Mouse (Mus musculus) liver, embryonic 13.5 days (tissue): ENCODE results near the gene Esrra. TPM values are rescaled to one million over a fixed set of nuclear protein-coding genes. Genes with fewer than 3 reads are reported as not detected.
"Not testable (repeated sequence)": the region's sequence is repeated elsewhere in the genome, so short reads cannot be mapped to it uniquely, and the experiment has no call there.

Experiments
- ATAC-seq: fragments of 200-750 bp; cut with Nextera tagmentation; 2 replicates; pipeline ENCODE4 v1.8.0; 2017; ENCODE audit warnings: low read depth, mild to moderate bottlenecking, moderate number of reproducible peaks, moderate library complexity
- DNase-seq: peaks from one replicate; pipeline ENCODE4 v3.0.0; 2022
- H3K27ac ChIP-seq: fragments of 300-500 bp; sonication (generic); 2 replicates; pipeline ENCODE4 v1.5.1; 2015; ENCODE audit warnings: moderate library complexity, mild to moderate bottlenecking, inconsistent platforms
- H3K27me3 ChIP-seq: fragments of 300-500 bp; sonication (generic); 2 replicates; pipeline ENCODE4 v1.6.1; 2015; ENCODE audit warnings: mild to moderate bottlenecking, inconsistent platforms
- H3K36me3 ChIP-seq: fragments of 300-500 bp; sonication (generic); 2 replicates; pipeline ENCODE4 v1.6.1; 2015; ENCODE audit warnings: mild to moderate bottlenecking, inconsistent platforms
- H3K4me1 ChIP-seq: fragments of 300-500 bp; sonication (generic); replicated peaks from 2 replicates; pipeline ENCODE4 v1.6.1; 2015; ENCODE audit warnings: inconsistent platforms
- H3K4me2 ChIP-seq: fragments of 300-500 bp; sonication (generic); 2 replicates; pipeline ENCODE4 v1.6.1; 2015; ENCODE audit warnings: inconsistent platforms, mild to moderate bottlenecking, moderate library complexity
- H3K4me3 ChIP-seq: fragments of 300-500 bp; sonication (generic); replicated peaks from 2 replicates; pipeline ENCODE4 v1.5.1; 2015; ENCODE audit warnings: mild to moderate bottlenecking, inconsistent platforms
- H3K9ac ChIP-seq: fragments of 300-500 bp; sonication (generic); 2 replicates; pipeline ENCODE4 v1.6.1; 2015; ENCODE audit warnings: mild to moderate bottlenecking, inconsistent platforms
- H3K9me3 ChIP-seq: fragments of 300-500 bp; sonication (generic); replicated peaks from 2 replicates; pipeline ENCODE4 v1.6.1; 2016; ENCODE audit warnings: inconsistent platforms
- WGBS: fragments of 180-500 bp; shearing (Covaris S2); methylation state at CpG from one replicate; pipeline ENCODE4 v1.1.7; 2015; ENCODE audit not compliant: insufficient replicate concordance; 5-methylcytosine and 5-hydroxymethylcytosine counted together
- polyA plus RNA-seq: library from polyadenylated mRNA; unstranded; fragments of >200 nt; fragmentation: Nextera tagmentation; extraction: Ambion mirVana; gene quantifications from 2 replicates; pipeline ENCODE4 v1.2.1, GENCODE M21; 2015

Esrra gene
- polyA plus RNA-seq, 1 experiment from 2014 or later: 4.8 TPM

GRCm38 (mm10) chr19:6909021-6909420 is 12.6 kb downstream of the Esrra start:
- H3K27me3 ChIP-seq: no peaks in the 10 kb centered on the region
- no peak for DNase-seq
- WGBS: 8% methylated on average over 11 of the region's 11 CpGs
- H3K36me3 ChIP-seq: peaks cover 53% of the 10 kb centered on the region
- peak overlapping the region; percentile 95 for H3K4me2 ChIP-seq
- H3K27ac ChIP-seq: peak overlapping the region; percentile 94
- 0 out of 2 replicates have a peak, but pooled peaks have one; percentile 0 for ATAC-seq
- H3K9ac ChIP-seq: peak overlapping the region; percentile 84
- H3K4me1 ChIP-seq: peaks cover 57% of the 10 kb centered on the region
- H3K9me3 ChIP-seq: no peaks in the 10 kb centered on the region
- peak overlapping the region; percentile 77 for H3K4me3 ChIP-seq

GRCm38 (mm10) chr19:6907811-6908540 is 13.6 kb downstream of the Esrra start:
- DNase-seq (no peak), ATAC-seq (no peak)
- Histone ChIP-seq H3K36me3 (peaks cover 42% of the 10 kb centered on the region), H3K4me3 (peak overlapping the region; percentile 77), H3K4me1 (peaks cover 52% of the 10 kb centered on the region), H3K27ac (peak overlapping the region; percentile 94), H3K9me3 (no peaks in the 10 kb centered on the region), H3K4me2 (peak overlapping the region; percentile 95), H3K27me3 (no peaks in the 10 kb centered on the region), H3K9ac (peak overlapping the region; percentile 84)
- 67% methylated on average over 7 of the region's 7 CpGs for WGBS

GRCm38 (mm10) chr19:6907094-6907493 is 14.5 kb downstream of the Esrra start:
- no peak overlapping the region for H3K9ac ChIP-seq
- H3K4me1 ChIP-seq: peaks cover 48% of the 10 kb centered on the region
- H3K27ac ChIP-seq: no peak overlapping the region
- no peak for ATAC-seq
- H3K4me2 ChIP-seq: 0 out of 2 replicates have a peak overlapping the region, but pooled peaks have one; percentile 95
- peaks cover 34% of the 10 kb centered on the region for H3K36me3 ChIP-seq
- WGBS: 77% methylated on average over 8 of the region's 8 CpGs
- H3K27me3 ChIP-seq: no peaks in the 10 kb centered on the region
- DNase-seq: no peak
- no peaks in the 10 kb centered on the region for H3K9me3 ChIP-seq
- 0 out of 2 replicates have a peak overlapping the region, but pooled peaks have one; percentile 77 for H3K4me3 ChIP-seq

GRCm38 (mm10) chr19:6906199-6906598 is 15.4 kb downstream of the Esrra start:
- Histone ChIP-seq H3K9ac (no peak overlapping the region), H3K36me3 (peaks cover 25% of the 10 kb centered on the region), H3K27ac (no peak overlapping the region), H3K4me1 (peaks cover 39% of the 10 kb centered on the region), H3K27me3 (no peaks in the 10 kb centered on the region), H3K4me3 (no peak overlapping the region), H3K4me2 (no peak overlapping the region), H3K9me3 (no peaks in the 10 kb centered on the region)
- no peak for DNase-seq
- no peak for ATAC-seq
- 74% methylated on average over 3 of the region's 3 CpGs for WGBS

- 78% methylated on average over 11 of the region's 11 CpGs for WGBS
- no peaks in the 10 kb centered on the region for H3K9me3 ChIP-seq
These were observed 16.0 kb downstream of the Esrra start for GRCm38 (mm10) chr19:6905498-6906159.

GRCm38 (mm10) chr19:6904846-6905245 is 16.8 kb downstream of the Esrra start:
- no peak overlapping the region for H3K4me3 ChIP-seq
- peaks cover 22% of the 10 kb centered on the region for H3K36me3 ChIP-seq
- no peaks in the 10 kb centered on the region for H3K27me3 ChIP-seq
- no peaks in the 10 kb centered on the region for H3K9me3 ChIP-seq
- H3K4me1 ChIP-seq: peaks cover 32% of the 10 kb centered on the region
- no peak overlapping the region; the same call in 1 of the 2 replicates for H3K27ac ChIP-seq
- no peak overlapping the region for H3K9ac ChIP-seq
- DNase-seq (no peak), ATAC-seq (no peak)
- 56% methylated on average over 2 of the region's 2 CpGs for WGBS
- H3K4me2 ChIP-seq: no peak overlapping the region

More at GRCm38 (mm10) chr19:6905498-6906159, 16.0 kb downstream of the Esrra start:
- no peak overlapping the region for H3K27ac ChIP-seq
- DNase-seq (no peak), ATAC-seq (no peak)
- H3K9ac ChIP-seq: no peak overlapping the region
- peaks cover 35% of the 10 kb centered on the region for H3K4me1 ChIP-seq
- H3K4me3 ChIP-seq: no peak overlapping the region
- no peaks in the 10 kb centered on the region for H3K27me3 ChIP-seq
- H3K36me3 ChIP-seq: peaks cover 22% of the 10 kb centered on the region
- H3K4me2 ChIP-seq: no peak overlapping the region

GRCm38 (mm10) chr19:6903031-6903430 is 18.6 kb downstream of the Esrra start:
- no peak for DNase-seq
- no peaks in the 10 kb centered on the region for H3K9me3 ChIP-seq
- H3K27me3 ChIP-seq: no peaks in the 10 kb centered on the region
- H3K4me1 ChIP-seq: peaks cover 18% of the 10 kb centered on the region
- no peak overlapping the region for H3K27ac ChIP-seq
- ATAC-seq: no peak
- no peak overlapping the region for H3K9ac ChIP-seq
- no peak overlapping the region for H3K4me2 ChIP-seq
- peaks cover 22% of the 10 kb centered on the region for H3K36me3 ChIP-seq
- WGBS: 83% methylated on average over 1 of the region's 1 CpGs
- H3K4me3 ChIP-seq: no peak overlapping the region

GRCm38 (mm10) chr19:6899641-6900040 is 22.0 kb downstream of the Esrra start:
- Histone ChIP-seq H3K27me3 (no peaks in the 10 kb centered on the region), H3K36me3 (no peaks in the 10 kb centered on the region), H3K4me1 (no peaks in the 10 kb centered on the region), H3K27ac (no peak overlapping the region), H3K9ac (no peak overlapping the region), H3K4me2 (no peak overlapping the region), H3K9me3 (no peaks in the 10 kb centered on the region), H3K4me3 (no peak overlapping the region)
- WGBS: 70% methylated on average over 4 of the region's 4 CpGs
- DNase-seq: no peak
- ATAC-seq: no peak

- not testable (repeated sequence) for H3K36me3 ChIP-seq, H3K9ac ChIP-seq, DNase-seq, H3K27me3 ChIP-seq, H3K9me3 ChIP-seq, H3K4me3 ChIP-seq, H3K27ac ChIP-seq, ATAC-seq, H3K4me1 ChIP-seq, H3K4me2 ChIP-seq
- 64% methylated on average over 18 of the region's 18 CpGs for WGBS
These were observed 25.9 kb downstream of the Esrra start for GRCm38 (mm10) chr19:6895608-6896305.

GRCm38 (mm10) chr19:6893731-6894451 is 27.7 kb downstream of the Esrra start:
- Histone ChIP-seq H3K9me3 (no peaks in the 10 kb centered on the region), H3K9ac (no peak overlapping the region)
- ATAC-seq: no peak

GRCm38 (mm10) chr19:6892512-6892911 is 29.1 kb downstream of the Esrra start:
- Histone ChIP-seq H3K9me3 (no peaks in the 10 kb centered on the region), H3K27ac (no peak overlapping the region), H3K4me2 (no peak overlapping the region), H3K4me3 (no peak overlapping the region), H3K27me3 (no peaks in the 10 kb centered on the region), H3K36me3 (no peaks in the 10 kb centered on the region), H3K4me1 (no peaks in the 10 kb centered on the region), H3K9ac (no peak overlapping the region)
- WGBS: 40% methylated on average over 4 of the region's 4 CpGs
- DNase-seq (no peak), ATAC-seq (no peak)

More at GRCm38 (mm10) chr19:6893731-6894451, 27.7 kb downstream of the Esrra start:
- no peaks in the 10 kb centered on the region for H3K27me3 ChIP-seq
- H3K36me3 ChIP-seq: no peaks in the 10 kb centered on the region
- no peak overlapping the region for H3K27ac ChIP-seq
- H3K4me3 ChIP-seq: no peak overlapping the region
- 78% methylated on average over 14 of the region's 14 CpGs for WGBS
- no peak overlapping the region for H3K4me2 ChIP-seq
- no peaks in the 10 kb centered on the region for H3K4me1 ChIP-seq
- no peak for DNase-seq
